ENCODE assay signal across 28 mouse cellular contexts in the genomic region with DNA sequence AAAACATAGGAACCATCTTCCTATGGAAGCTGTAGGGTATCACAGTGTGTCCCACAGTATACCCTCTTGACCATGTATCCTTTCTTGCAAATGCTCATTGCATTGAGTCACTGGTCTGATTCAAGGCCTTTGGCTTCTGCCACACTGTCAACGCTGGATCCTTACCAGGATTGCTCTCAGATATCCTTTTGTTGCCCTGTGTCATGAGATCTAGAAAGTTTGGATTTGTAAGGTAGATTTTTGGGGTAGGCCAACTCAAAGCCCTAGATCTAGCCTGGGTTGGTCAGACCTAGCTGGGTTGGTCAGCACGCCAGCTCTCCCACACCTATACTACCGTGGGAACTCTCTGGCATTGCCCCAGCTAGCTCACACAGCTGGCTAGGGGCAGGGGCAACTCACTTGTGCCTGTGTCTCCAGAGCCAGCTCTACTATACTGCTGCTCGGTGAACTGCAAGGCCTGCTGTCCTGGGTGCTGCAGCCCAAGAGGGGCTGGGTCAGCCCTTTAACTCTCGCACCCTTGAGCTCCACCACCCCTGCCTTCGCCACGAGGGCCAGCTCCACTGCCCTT. TPM values are rescaled to one million over a fixed set of nuclear protein-coding genes. Genes with fewer than 3 reads are reported as not detected.
DNase-seq lines count a peak whose midpoint lies in the region; TF ChIP-seq lines count a peak whose summit lies in the region.
"Had no signal": no experiment of that assay in that cellular context is flagged by ENCODE, and none has a peak within 500 bp of the region (broad histone marks: within the 10 kb centered on the region; RNA-seq: fewer than 3 reads in every experiment).

No protein-coding gene starts in this region.

- H3K27ac ChIP-seq in gastrocnemius, adult 2 months, result peak overlapping the region; percentile 83
- H3K27ac ChIP-seq in testis, adult 2 months (ENCODE audit: control insufficient read depth, insufficient read depth, low read depth, low read length), result 0 out of 2 replicates have a peak overlapping the region, but pooled peaks have one; percentile 24
- H3K27ac ChIP-seq: forebrain, embryonic 13.5 days; heart, embryonic 13.5 days; kidney, embryonic 15.5 days; limb, embryonic 13.5 days; liver, embryonic 13.5 days; midbrain, embryonic 15.5 days; stomach, embryonic 15.5 days had no signal

- intact Hi-C loops in gastrocnemius, adult 2 months (cut with DNase I), result no loop called here

- no peaks in the 10 kb centered on the region for H3K27me3 ChIP-seq in testis, adult 2 months (ENCODE audit: control insufficient read depth, insufficient read depth, low read length)
- H3K27me3 ChIP-seq: forebrain, embryonic 13.5 days; heart, embryonic 13.5 days; kidney, embryonic 15.5 days; limb, embryonic 13.5 days; liver, embryonic 13.5 days; midbrain, embryonic 15.5 days; Patski; stomach, embryonic 15.5 days had no signal

- no peak overlapping the region for H3K4me3 ChIP-seq in gastrocnemius, adult 2 months
- no peak overlapping the region for H3K4me3 ChIP-seq in testis, adult 2 months (ENCODE audit: control insufficient read depth, low read depth, low read length)
- H3K4me3 ChIP-seq: forebrain, embryonic 13.5 days; heart, embryonic 13.5 days; kidney, embryonic 15.5 days; limb, embryonic 13.5 days; liver, embryonic 13.5 days; midbrain, embryonic 15.5 days; stomach, embryonic 15.5 days had no signal

- TF ChIP-seq CTCF in gastrocnemius, adult 2 months (IDR thresholded peaks at IDR 0.05), result no peak
- TF ChIP-seq CTCF in testis, adult 2 months (IDR thresholded peaks at IDR 0.05; ENCODE audit: control insufficient read depth, insufficient read depth, insufficient replicate concordance, low read depth, low read length), result no peak

- no peak for TF ChIP-seq POLR2A in testis, adult 2 months (IDR thresholded peaks at IDR 0.05; ENCODE audit: control insufficient read depth, low read depth, low read length)

- H3K4me1 ChIP-seq in testis, adult 2 months (ENCODE audit: control insufficient read depth, insufficient read depth, low read length), result peaks cover 2% of the 10 kb centered on the region; the same call in 1 of the 2 replicates
- H3K4me1 ChIP-seq: forebrain, embryonic 13.5 days; liver, embryonic 13.5 days; midbrain, embryonic 15.5 days; stomach, embryonic 15.5 days had no signal

- no peaks in the 10 kb centered on the region for H3K36me3 ChIP-seq in testis, adult 2 months (ENCODE audit: control insufficient read depth, insufficient read depth, low read length)
- H3K36me3 ChIP-seq: G1E; heart, embryonic 13.5 days; kidney, embryonic 15.5 days; limb, embryonic 13.5 days; liver, embryonic 13.5 days; midbrain, embryonic 15.5 days; stomach, embryonic 15.5 days had no signal

- DNase-seq in adrenal gland, adult (ENCODE audit: inconsistent age in 2 of 2, low spot score in 1 of 2), result peak; percentile 61 to 88
- no peak for DNase-seq in adrenal gland, adult 18-20 months (ENCODE audit: low spot score in 2 of 2)
- peak; percentile 34 for DNase-seq in gastrocnemius, adult 2 months
- DNase-seq in gastrocnemius, postnatal 4 days (ENCODE audit: low spot score in 2 of 2), result no peak
- DNase-seq in testis, postnatal 14 days (ENCODE audit: low spot score), result no peak
- no peak for DNase-seq in thymus, postnatal 4 days
- DNase-seq in thymus, postnatal 0 days (ENCODE audit: low spot score), result no peak
- DNase-seq: cerebellum, adult 11-12 months; cerebellum, adult 9-11 months; gastrocnemius, postnatal 25 days; heart, postnatal 10 days; kidney, adult 18-20 months; kidney, postnatal 25 days; liver, embryonic 13.5 days; lung, adult 18-20 months; lung, postnatal 4 days; right cerebral cortex, postnatal 25 days; thymus, adult 18-20 months; thymus, postnatal 36 days had no signal

RNA-seq across cellular contexts. Expression of a gene that starts 36.3 kb away (rescaled TPM):
- total RNA-seq in adrenal gland, adult 18-20 months (2021), result 10 to 100 TPM; 65.1 to 78.0 TPM
- total RNA-seq in gastrocnemius, adult 2 months (2021), result 10 to 100 TPM; 21.0 to 29.4 TPM
- total RNA-seq in gastrocnemius, postnatal 4 days (2021), result 10 to 100 TPM; 23.7 to 36.8 TPM
- 12.1 and 13.8 TPM in 2 replicates for polyA plus RNA-seq in testis, adult 2 months (2012; rRNA removed)
- 15.3 and 17.4 TPM in 2 replicates for polyA plus RNA-seq in thymus, postnatal 0 days (2015; fragmentation: Nextera tagmentation; extraction: Ambion mirVana)

RNA-seq across cellular contexts. Expression of a gene that starts 48.4 kb away (rescaled TPM):
- total RNA-seq in adrenal gland, adult 18-20 months (2021), result 100 to 1,000 TPM; 248 to 319 TPM
- 100 to 1,000 TPM; 125 to 160 TPM for total RNA-seq in gastrocnemius, adult 2 months (2021)
- 100 to 1,000 TPM; 147 to 167 TPM for total RNA-seq in gastrocnemius, postnatal 4 days (2021)
- 8.9 and 14.0 TPM in 2 replicates for polyA plus RNA-seq in testis, adult 2 months (2012; rRNA removed)
- polyA plus RNA-seq in thymus, postnatal 0 days (2015; fragmentation: Nextera tagmentation; extraction: Ambion mirVana), result 467 and 471 TPM in 2 replicates

Comparison
In these comparisons a context has a peak if more than half of its experiments do, and no peak if none do; other contexts are left out.
1. DNase-seq: peak in adrenal gland, adult (2 of 2) and gastrocnemius, adult 2 months (single experiment); none in adrenal gland, adult 18-20 months (0 of 2), gastrocnemius, postnatal 4 days (0 of 2), testis, postnatal 14 days (single experiment), thymus, postnatal 4 days (single experiment) and thymus, postnatal 0 days (single experiment).